Mouse (Mus musculus) MN1 (cell line): Measurements from ENCODE around the gene 1700001C19Rik.
A peak's percentile ranks its signal among the peaks of the same experiment; 100 is the strongest.
"Not testable (repeated sequence)": the region's sequence is repeated elsewhere in the genome, so short reads cannot be mapped to it uniquely, and the experiment has no call there.

Source experiments
- DNase-seq: peaks from one replicate; pipeline ENCODE4 v3.0.0-alpha.2; 2016; ENCODE audit warnings: low spot score

Gene 1700001C19Rik

GRCm38 (mm10) chr17:47436156-47436906, 845 bp downstream of the 1700001C19Rik start, which contains the start of gene AI661453:
Gene AI661453 (plus strand): TSS chr17:47436615.
- peak; percentile 30 for DNase-seq

- DNase-seq, result peak; percentile 18
Observed at GRCm38 (mm10) chr17:47430815-47431214, 6.4 kb downstream of the 1700001C19Rik start.

GRCm38 (mm10) chr17:47428831-47429304, 8.3 kb downstream of the 1700001C19Rik start:
- DNase-seq, result peak; percentile 85

GRCm38 (mm10) chr17:47427316-47427715, 9.9 kb downstream of the 1700001C19Rik start:
- peak; percentile 39 for DNase-seq

GRCm38 (mm10) chr17:47424186-47424585, 13.0 kb downstream of the 1700001C19Rik start:
- no peak for DNase-seq

- not testable (repeated sequence) for DNase-seq
Observed at GRCm38 (mm10) chr17:47422616-47423015, 14.6 kb downstream of the 1700001C19Rik start.

GRCm38 (mm10) chr17:47421566-47421965, 15.6 kb downstream of the 1700001C19Rik start:
- DNase-seq, result no peak

GRCm38 (mm10) chr17:47420195-47420594, 17.0 kb downstream of the 1700001C19Rik start:
- no peak for DNase-seq

GRCm38 (mm10) chr17:47409897-47410861, 27.0 kb downstream of the 1700001C19Rik start:
- DNase-seq, result not testable (repeated sequence)

GRCm38 (mm10) chr17:47408558-47408898, 28.6 kb downstream of the 1700001C19Rik start:
- no peak for DNase-seq

GRCm38 (mm10) chr17:47407717-47408557, 29.2 kb downstream of the 1700001C19Rik start:
- DNase-seq, result no peak

- no peak for DNase-seq
Observed at GRCm38 (mm10) chr17:47400451-47400850, 36.7 kb downstream of the 1700001C19Rik start, which contains the start of gene Guca1a. Gene Guca1a (minus strand): TSS chr17:47400584.

- no peak for DNase-seq
Observed at GRCm38 (mm10) chr17:47399091-47399490, 38.1 kb downstream of the 1700001C19Rik start.

- DNase-seq, result peak; percentile 95
Observed at GRCm38 (mm10) chr17:47395376-47395913, 41.7 kb downstream of the 1700001C19Rik start.

- DNase-seq, result peak; percentile 84
Observed at GRCm38 (mm10) chr17:47394223-47394869, 42.8 kb downstream of the 1700001C19Rik start.

- DNase-seq, result peak; percentile 40
Observed at GRCm38 (mm10) chr17:47386649-47387048, 50.5 kb downstream of the 1700001C19Rik start.

GRCm38 (mm10) chr17:47385145-47385544, 52.0 kb downstream of the 1700001C19Rik start, which contains the start of gene Guca1b:
Gene Guca1b (plus strand): TSS chr17:47385393.
- no peak for DNase-seq

- DNase-seq, result no peak
Observed at GRCm38 (mm10) chr17:47384064-47384463, 53.1 kb downstream of the 1700001C19Rik start.

GRCm38 (mm10) chr17:47383266-47383665, 53.9 kb downstream of the 1700001C19Rik start:
- no peak for DNase-seq

- no peak for DNase-seq
Observed at GRCm38 (mm10) chr17:47381917-47382316, 55.3 kb downstream of the 1700001C19Rik start.

- DNase-seq, result no peak
Observed at GRCm38 (mm10) chr17:47378133-47378532, 59.0 kb downstream of the 1700001C19Rik start.
